Mouse (Mus musculus) small intestine, adult 2 months (tissue): ENCODE measurements around the gene Hspb1.

Experiments used
- CTCF ChIP-seq: fragments of 200-500 bp; IDR thresholded peaks from 2 replicates; pipeline ENCODE4 v1.5.1; 2012; ENCODE audit warnings: low read depth, mild to moderate bottlenecking, control low read depth, inconsistent platforms, low read length, moderate library complexity, mixed read lengths; ENCODE audit not compliant: insufficient replicate concordance, insufficient read length; ENCODE audit errors: extremely low read depth
- POLR2A ChIP-seq: fragments of 200-500 bp; IDR thresholded peaks from 2 replicates; pipeline ENCODE4 v1.6.1; 2012; ENCODE audit warnings: low read depth, mild to moderate bottlenecking, control low read depth, inconsistent platforms, low read length, moderate library complexity

DNA sequence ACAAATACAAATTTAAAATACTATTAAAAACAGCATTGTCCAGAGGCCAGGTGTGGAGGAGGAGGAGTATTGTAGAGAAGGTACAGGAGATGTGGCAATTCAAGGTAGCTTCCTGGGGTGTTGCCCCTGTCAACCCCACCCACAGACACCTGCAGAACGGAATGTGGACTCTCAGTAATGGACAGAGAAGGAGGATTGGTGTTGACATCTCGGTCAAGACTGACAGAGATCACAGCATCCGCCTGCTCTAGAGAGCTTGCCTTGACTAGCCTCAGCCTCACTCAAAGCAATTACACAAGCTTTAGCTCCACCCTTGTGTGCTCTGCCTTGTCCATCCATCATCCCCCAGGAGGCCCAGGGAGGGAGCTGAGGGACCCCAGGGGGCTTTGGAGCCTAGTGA lies 3.2 kb downstream of the Hspb1 start:
- TF ChIP-seq CTCF (no peak), POLR2A (no peak)
